Mouse (Mus musculus) limb, embryonic 10.5 days (tissue): Measurements from ENCODE around the gene Cfap45. TPM values are rescaled to one million over a fixed set of nuclear protein-coding genes. Genes with fewer than 3 reads are reported as not detected.

Source experiments
- DNase-seq: peaks from one replicate; pipeline ENCODE4 v3.0.0-alpha.2; 2017; ENCODE audit warnings: low spot score
- H3K27ac ChIP-seq: fragments of 300-500 bp; sonication (generic); 2 replicates; pipeline ENCODE4 v1.5.1; 2016; ENCODE audit warnings: mild to moderate bottlenecking
- H3K27me3 ChIP-seq: fragments of 300-500 bp; sonication (generic); 2 replicates; pipeline ENCODE4 v1.6.1; 2016; ENCODE audit warnings: low read depth, mild to moderate bottlenecking; ENCODE audit not compliant: poor library complexity, severe bottlenecking
- H3K36me3 ChIP-seq: fragments of 300-500 bp; sonication (generic); 2 replicates; pipeline ENCODE4 v1.6.1; 2016; ENCODE audit warnings: mild to moderate bottlenecking, moderate library complexity
- H3K4me1 ChIP-seq: fragments of 300-500 bp; sonication (generic); 2 replicates; pipeline ENCODE4 v1.6.1; 2016
- H3K4me3 ChIP-seq: fragments of 300-500 bp; sonication (generic); 2 replicates; pipeline ENCODE4 v1.5.1; 2016; ENCODE audit warnings: mild to moderate bottlenecking, moderate library complexity
- H3K9me3 ChIP-seq: fragments of 300-500 bp; sonication (generic); replicated peaks from 2 replicates; pipeline ENCODE4 v1.6.1; 2016; ENCODE audit warnings: mild to moderate bottlenecking
- WGBS: fragments of 180-500 bp; shearing (Covaris S2); methylation state at CpG from one replicate; pipeline ENCODE4 v1.1.7; 2016; 5-methylcytosine and 5-hydroxymethylcytosine counted together
- polyA plus RNA-seq: library from polyadenylated mRNA; unstranded; fragments of >200 nt; fragmentation: Nextera tagmentation; extraction: Ambion mirVana; gene quantifications from 2 replicates; pipeline ENCODE4 v1.2.1, GENCODE M21; 2016

The Cfap45 gene
- 0.67 and 1.0 TPM in 2 replicates for polyA plus RNA-seq

DNA sequence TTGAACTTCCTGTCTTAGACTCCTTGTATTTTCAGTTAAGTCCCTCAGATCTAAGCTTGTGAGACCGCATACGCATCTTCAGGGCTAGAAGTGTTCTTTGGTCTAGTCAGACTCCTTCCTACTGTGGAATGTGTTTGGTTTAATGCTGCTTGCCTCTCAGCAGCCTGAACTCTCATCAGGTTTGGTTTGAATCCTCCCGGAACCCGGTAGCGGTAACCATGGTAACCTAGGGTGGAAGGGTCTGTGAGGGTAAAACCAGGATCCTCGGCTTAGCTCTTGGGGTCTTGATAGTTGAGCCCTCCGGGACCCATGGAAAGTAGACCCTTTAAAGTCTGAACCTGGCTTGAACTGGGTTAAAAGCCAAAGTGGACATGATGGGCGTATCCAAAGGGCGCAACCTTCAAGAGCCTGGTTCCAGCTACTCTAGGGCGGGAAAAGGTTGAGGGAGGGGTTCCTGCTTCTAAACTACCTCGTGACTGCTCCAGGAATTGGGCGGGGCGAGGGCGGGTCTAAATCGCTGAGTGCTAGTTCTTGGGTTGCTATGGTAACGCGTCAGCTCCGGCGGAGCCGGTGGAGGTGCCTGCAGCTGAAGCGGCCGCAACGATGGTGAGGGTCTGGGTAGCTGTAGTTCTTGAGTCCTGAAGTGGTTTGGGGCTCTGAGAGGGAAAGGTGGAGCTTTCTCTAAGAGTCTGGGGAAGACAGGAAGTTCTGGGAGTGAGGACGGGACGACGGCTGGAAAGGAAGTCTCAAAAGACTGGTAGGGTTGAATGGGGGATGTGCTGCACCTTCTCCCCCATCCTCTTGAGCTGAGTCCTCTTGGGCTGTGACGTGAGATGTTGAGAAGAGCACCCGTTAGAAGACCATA, at the start of gene Cfap45:
Gene Cfap45 (plus strand): TSS at position 226 of the 865 bp plus-strand sequence.
- Histone ChIP-seq H3K27ac (peak within 1 kb of the TSS; percentile 80), H3K9me3 (no peaks in the 10 kb centered on the region), H3K27me3 (peaks cover 13% of the 10 kb centered on the region; the same call in 1 of the 2 replicates), H3K36me3 (no peaks in the 10 kb centered on the region), H3K4me1 (peaks cover 31% of the 10 kb centered on the region), H3K4me3 (peak within 1 kb of the TSS; percentile 46)
- 4% methylated on average over 28 of the region's 28 CpGs for WGBS
- peak; percentile 93 for DNase-seq

DNA sequence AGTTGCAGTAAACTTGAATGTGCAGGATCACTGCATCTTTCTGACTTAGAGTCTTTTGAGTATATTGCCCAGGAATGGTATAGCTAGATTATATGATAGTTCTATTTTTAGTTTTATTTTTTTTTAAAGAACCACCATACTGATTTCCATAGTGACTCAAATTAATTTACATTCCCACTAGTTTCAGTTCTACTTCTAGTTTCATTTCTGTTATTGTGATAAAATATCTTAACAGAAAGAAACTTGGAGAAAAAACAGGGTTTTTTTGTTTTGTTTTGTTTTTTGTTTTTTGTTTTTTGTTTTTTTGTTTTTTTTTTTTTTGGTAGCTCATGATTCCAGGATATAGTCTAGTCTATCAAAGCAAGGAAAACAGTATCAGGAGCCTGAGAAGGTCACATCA, 47.7 kb upstream of the Cfap45 start:
- Histone ChIP-seq H3K4me3 (no peak overlapping the region), H3K27me3 (no peaks in the 10 kb centered on the region), H3K9me3 (no peaks in the 10 kb centered on the region), H3K36me3 (no peaks in the 10 kb centered on the region), H3K4me1 (no peaks in the 10 kb centered on the region), H3K27ac (no peak overlapping the region)
- DNase-seq = no peak

DNA sequence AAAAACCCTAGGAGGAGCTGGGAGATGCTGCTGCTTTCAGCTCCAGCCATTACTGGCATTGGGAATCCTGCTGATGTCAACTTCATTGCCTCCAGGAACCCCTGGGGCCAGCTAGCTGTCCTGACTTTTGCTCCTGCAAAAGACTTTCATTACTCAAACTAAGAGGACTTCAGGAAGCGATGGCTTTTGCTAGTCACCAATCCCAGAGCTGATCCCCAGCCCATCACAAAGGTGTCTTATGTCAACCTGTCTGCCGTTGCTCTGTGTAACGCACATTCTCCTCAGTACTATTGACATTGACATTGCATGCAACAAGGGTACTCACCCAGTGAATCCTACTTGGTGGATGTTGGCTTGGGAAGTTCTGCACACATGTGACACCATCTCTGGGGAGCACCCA, 46.4 kb upstream of the Cfap45 start:
- no peak overlapping the region for H3K4me3 ChIP-seq
- no peaks in the 10 kb centered on the region for H3K4me1 ChIP-seq
- H3K36me3 ChIP-seq = no peaks in the 10 kb centered on the region
- H3K27me3 ChIP-seq = no peaks in the 10 kb centered on the region
- no peaks in the 10 kb centered on the region for H3K9me3 ChIP-seq
- no peak overlapping the region for H3K27ac ChIP-seq
- 84% methylated on average over 3 of the region's 3 CpGs for WGBS
- DNase-seq = no peak

DNA sequence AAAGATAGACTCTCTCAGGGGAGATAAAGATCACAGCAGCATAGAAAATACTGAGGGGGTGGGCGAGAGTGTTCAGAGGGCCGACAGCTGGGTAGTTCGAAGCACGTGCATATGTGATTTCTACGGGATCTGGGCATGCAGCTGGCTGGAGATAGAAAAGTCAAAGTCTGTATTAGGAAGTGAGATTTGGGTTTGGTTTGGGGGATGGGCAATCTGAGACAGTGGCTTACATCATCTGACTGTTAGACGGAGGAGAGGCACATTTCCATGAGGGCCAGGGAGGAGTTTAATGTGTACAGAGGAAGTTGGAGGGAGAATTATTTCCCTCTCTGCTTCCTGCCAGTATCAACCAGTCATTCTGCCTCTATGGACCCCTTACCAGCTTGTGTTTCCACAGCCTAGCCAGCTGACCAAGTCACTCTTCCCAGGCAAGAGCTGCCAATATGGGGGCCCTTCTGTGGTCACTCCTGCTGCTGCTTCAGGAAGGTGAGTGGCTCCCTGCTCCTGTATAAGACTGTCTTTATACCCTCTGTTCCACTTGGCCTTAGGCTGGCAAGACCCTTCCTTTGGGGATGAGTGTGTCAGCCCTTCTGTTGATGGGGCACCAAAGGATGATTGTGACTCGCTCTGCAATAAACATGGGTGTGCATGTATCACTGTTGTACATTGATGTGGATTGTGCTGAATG, 45.4 kb upstream of the Cfap45 start, which contains the start of gene Slamf9:
Gene Slamf9 (plus strand): TSS at position 305 of the 688 bp plus-strand sequence.
- 85% methylated on average over 7 of the region's 7 CpGs for WGBS
- Histone ChIP-seq H3K27ac (no peak within 1 kb of the TSS), H3K27me3 (no peaks in the 10 kb centered on the region), H3K4me3 (no peak within 1 kb of the TSS), H3K9me3 (no peaks in the 10 kb centered on the region), H3K4me1 (no peaks in the 10 kb centered on the region), H3K36me3 (no peaks in the 10 kb centered on the region)
- DNase-seq = no peak

DNA sequence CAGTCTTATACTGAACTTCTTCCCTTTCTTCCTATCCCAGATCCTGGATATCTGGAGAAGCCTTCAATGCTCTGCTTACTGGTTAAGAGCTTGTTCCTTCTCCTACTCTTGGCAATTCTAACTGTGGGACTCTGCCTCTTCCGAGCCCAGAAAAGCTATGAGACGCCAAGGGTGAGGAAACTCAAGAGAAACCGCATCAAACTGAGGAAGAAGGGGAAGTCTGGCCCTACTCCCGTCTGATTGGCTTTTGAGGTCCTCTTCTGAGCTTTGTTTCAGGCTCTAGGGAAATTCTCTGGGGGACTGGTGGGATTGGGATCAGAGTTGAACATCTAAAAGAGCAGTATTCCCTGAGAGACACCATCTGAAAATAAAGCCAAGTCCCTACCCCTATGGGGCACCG, 42.6 kb upstream of the Cfap45 start:
- WGBS = 77% methylated on average over 5 of the region's 5 CpGs
- DNase-seq = no peak
- Histone ChIP-seq H3K4me3 (no peak overlapping the region), H3K9me3 (no peaks in the 10 kb centered on the region), H3K27me3 (no peaks in the 10 kb centered on the region), H3K27ac (no peak overlapping the region), H3K36me3 (no peaks in the 10 kb centered on the region), H3K4me1 (peaks cover 13% of the 10 kb centered on the region)

DNA sequence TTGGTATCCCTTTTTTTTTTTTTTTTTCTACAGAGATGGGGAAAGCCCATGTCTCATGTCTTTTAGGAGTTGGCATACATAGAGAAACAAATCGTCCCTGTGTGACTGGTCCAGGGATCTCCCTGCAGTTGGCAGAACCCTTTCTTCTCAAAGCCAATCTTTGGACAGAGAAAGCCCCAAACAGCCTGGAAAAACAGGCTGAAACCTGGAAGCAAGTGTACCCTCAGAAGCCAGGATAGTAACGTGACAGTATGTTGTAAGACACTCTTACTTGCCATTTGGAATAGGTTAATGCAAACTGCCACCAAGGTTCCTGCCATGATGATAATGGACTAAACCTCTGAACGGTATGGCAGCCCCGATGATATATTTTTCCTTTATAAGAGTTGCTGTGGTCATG, 40.2 kb upstream of the Cfap45 start:
- Histone ChIP-seq H3K4me1 (peaks cover 37% of the 10 kb centered on the region), H3K4me3 (no peak overlapping the region), H3K9me3 (no peaks in the 10 kb centered on the region), H3K27ac (no peak overlapping the region), H3K27me3 (no peaks in the 10 kb centered on the region), H3K36me3 (peaks cover 14% of the 10 kb centered on the region)
- no peak for DNase-seq
- WGBS = 96% methylated on average over 4 of the region's 4 CpGs

DNA sequence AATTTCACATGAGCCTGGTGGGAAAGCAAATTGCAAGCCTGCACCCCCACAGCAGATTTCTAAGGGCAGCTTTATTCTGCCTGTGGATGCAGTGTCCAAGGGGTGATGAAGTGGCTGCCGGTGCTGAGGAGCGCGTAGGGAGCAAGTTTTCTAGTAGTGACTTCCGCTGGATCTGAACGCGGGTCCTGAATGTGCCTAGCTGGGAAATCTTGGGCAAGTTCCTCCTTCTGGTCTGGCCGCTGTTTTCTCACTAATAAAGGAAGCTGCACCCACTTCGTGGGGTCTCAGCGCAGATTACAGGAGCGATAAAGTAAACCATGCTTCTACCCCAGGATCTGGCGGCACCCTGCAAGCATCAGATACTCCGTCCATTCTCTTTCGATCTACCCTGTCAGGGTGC, 39.5 kb upstream of the Cfap45 start:
- 20% methylated on average over 13 of the region's 13 CpGs for WGBS
- Histone ChIP-seq H3K36me3 (peaks cover 21% of the 10 kb centered on the region), H3K4me1 (peaks cover 44% of the 10 kb centered on the region), H3K27ac (peak overlapping the region; percentile 87), H3K9me3 (no peaks in the 10 kb centered on the region), H3K27me3 (no peaks in the 10 kb centered on the region), H3K4me3 (peak overlapping the region; percentile 75)
- DNase-seq = peak; percentile 49

DNA sequence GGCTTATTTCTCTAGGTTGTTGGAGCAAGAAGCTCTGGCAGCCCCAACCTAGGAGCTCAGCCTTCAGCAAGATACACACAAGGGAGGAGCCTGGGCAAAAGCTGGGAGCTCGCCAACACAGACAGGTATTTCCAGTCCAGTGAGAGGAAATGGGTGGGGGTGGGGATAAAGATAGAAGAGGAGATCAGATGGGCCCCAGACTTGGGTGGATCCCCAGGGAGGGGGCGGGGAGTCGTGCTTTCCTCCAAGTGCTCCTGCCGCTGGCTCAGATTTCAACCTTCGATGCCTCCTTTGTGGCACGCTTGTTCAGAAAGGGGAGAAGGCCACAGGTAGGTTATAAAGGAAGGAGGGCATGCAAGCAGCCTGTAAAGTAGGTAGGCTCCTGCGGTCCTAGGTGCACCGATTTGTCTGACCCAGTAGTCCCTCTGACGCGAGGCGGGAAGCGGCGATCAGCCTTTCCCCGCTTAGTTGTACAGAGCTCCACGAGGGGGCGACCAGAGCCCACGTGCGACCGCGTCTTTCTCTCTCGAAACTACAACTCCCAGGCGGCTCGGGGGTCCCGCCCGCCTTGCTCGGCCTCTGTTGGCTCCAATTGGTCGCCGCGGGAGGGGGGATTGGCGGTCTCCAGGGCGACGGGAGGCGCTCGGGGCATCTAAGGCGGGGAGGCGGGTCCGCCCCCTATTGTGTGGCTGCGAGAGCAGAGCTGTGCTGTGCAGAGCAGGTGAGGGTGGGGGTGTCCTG, 38.9 kb upstream of the Cfap45 start, which contains the start of gene Igsf9:
Gene Igsf9 (plus strand): TSS at position 249 of the 741 bp plus-strand sequence.
- H3K4me1 ChIP-seq = peaks cover 50% of the 10 kb centered on the region
- WGBS = under 1% methylated on average over 38 of the region's 38 CpGs

DNA sequence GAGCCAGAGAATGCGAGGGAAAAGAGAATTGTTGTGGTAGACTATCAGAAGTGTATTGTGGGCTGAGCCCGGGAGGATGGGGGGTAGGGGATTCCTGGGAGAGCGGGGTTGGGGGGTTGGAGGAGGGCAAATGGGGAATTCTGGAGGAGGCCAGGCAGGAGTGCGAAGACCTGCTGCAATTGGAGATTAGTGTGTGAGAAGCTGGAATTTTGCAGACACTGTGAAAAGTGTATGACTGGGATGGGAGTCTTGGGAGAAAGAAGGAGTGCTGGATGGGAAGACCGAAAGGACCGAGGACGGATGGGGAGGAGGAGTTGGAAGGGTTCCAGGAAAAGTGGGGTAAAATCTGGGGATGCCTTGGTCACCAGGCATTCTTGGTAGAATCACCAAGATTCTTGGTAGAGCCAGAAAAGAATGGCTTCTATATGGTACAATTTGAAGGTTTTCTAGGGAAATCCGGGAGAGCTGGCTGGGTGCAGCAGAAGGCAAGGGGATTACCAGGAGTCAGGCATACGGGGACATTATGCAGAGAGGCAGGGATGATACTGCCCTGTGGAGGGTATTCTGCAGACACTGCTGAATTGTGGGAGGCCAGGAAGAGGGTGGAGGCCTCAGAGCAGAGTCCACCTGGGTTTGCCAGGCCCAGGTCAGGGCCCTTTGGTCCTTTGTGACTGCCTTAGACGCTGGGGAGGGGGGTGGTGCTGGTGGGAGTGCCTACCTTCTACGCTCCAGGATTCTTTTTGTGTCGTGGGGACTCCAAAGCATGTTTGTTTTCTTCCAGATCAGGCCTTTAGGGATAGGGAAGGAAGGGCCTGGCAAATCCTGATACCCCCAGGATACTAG, 37.9 kb upstream of the Cfap45 start:
- Histone ChIP-seq H3K4me1 (peaks cover 52% of the 10 kb centered on the region), H3K36me3 (peaks cover 37% of the 10 kb centered on the region), H3K4me3 (peak overlapping the region; percentile 75), H3K27ac (peak overlapping the region; percentile 87), H3K9me3 (no peaks in the 10 kb centered on the region), H3K27me3 (no peaks in the 10 kb centered on the region)
- 3% methylated on average over 12 of the region's 12 CpGs for WGBS
- DNase-seq = peak; percentile 46

More for the DNA sequence above, 38.9 kb upstream of the Cfap45 start, which contains the start of gene Igsf9:
- Histone ChIP-seq H3K9me3 (no peaks in the 10 kb centered on the region), H3K36me3 (peaks cover 27% of the 10 kb centered on the region), H3K27me3 (no peaks in the 10 kb centered on the region), H3K27ac (peak within 1 kb of the TSS; percentile 87), H3K4me3 (peak within 1 kb of the TSS; percentile 75)
- DNase-seq = peak; percentile 97

DNA sequence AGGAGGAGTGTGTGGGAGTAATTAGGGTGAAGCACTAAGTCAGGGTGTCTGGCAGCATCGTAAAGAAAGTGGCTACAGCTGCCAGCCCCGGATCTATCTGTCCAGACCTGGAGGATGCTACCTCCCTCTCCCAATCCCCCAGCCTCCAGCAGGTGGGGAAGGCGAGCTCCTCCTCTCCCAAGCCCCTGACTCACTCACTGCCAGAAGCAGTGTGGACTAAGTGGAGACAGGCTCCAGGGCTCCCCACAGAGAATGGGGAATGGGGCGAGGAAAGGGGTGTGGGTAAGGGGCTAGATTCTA, 37.3 kb upstream of the Cfap45 start:
- Histone ChIP-seq H3K27ac (peak overlapping the region; percentile 87), H3K27me3 (no peaks in the 10 kb centered on the region), H3K36me3 (peaks cover 43% of the 10 kb centered on the region), H3K4me3 (peak overlapping the region; percentile 75), H3K4me1 (peaks cover 52% of the 10 kb centered on the region), H3K9me3 (no peaks in the 10 kb centered on the region)
- peak; percentile 47 for DNase-seq
- WGBS = 20% methylated on average over 4 of the region's 4 CpGs

DNA sequence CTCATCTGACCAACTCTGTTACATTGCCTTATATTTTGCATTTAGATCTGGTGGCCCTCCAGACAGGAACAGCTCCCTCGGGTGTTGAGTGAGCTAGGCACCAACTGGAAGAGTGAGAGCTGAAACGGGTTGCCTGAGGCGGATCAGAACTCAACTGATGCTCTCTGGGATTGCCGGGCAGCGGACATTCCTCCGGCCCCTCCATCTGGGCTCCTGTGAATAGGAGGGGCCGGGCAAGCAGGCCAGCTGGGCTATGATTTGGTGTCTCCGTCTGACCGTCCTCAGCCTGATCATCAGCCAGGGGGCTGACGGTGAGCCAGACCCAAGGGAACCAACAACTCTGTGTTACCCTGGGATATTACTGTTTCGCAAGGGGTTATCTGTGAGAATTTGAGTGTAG, 36.4 kb upstream of the Cfap45 start:
- Histone ChIP-seq H3K9me3 (no peaks in the 10 kb centered on the region), H3K4me3 (peak overlapping the region; percentile 75), H3K27me3 (no peaks in the 10 kb centered on the region), H3K4me1 (peaks cover 52% of the 10 kb centered on the region), H3K27ac (0 out of 2 replicates have a peak overlapping the region, but pooled peaks have one; percentile 14), H3K36me3 (peaks cover 52% of the 10 kb centered on the region)
- DNase-seq = no peak
- 61% methylated on average over 11 of the region's 11 CpGs for WGBS

DNA sequence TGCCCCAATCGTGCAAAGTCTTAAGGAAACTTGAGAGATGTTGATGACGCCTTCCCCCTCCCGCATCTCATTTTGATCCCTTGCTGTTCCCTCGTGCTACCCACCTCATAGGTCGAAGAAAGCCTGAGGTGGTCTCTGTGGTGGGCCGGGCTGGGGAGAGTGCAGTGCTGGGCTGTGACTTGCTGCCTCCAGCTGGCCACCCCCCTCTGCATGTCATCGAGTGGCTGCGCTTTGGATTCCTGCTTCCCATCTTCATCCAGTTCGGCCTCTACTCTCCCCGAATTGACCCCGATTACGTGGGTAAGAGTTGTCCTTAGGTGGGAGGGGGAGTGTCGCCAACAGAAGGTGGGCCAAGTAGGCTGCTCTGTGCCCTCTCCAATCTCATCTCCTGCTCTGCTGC, 35.9 kb upstream of the Cfap45 start:
- H3K4me3 ChIP-seq = peak overlapping the region; percentile 75; the same call in 1 of the 2 replicates
- H3K36me3 ChIP-seq = peaks cover 57% of the 10 kb centered on the region
- DNase-seq = no peak
- no peaks in the 10 kb centered on the region for H3K9me3 ChIP-seq
- peaks cover 52% of the 10 kb centered on the region for H3K4me1 ChIP-seq
- H3K27me3 ChIP-seq = no peaks in the 10 kb centered on the region
- 0 out of 2 replicates have a peak overlapping the region, but pooled peaks have one; percentile 14 for H3K27ac ChIP-seq
- WGBS = 73% methylated on average over 13 of the region's 13 CpGs
